Mouse (Mus musculus) hindbrain, embryonic 14.5 days (tissue): Measurements from ENCODE around the gene Ppfia1. TPM values are rescaled to one million over a fixed set of nuclear protein-coding genes. Genes with fewer than 3 reads are reported as not detected.

Experiments used
- ATAC-seq: fragments of 200-750 bp; cut with Nextera tagmentation; 2 replicates; pipeline ENCODE4 v1.8.0; 2017; ENCODE audit warnings: moderate number of reproducible peaks, mild to moderate bottlenecking, moderate TSS enrichment, moderate library complexity; ENCODE audit not compliant: low FRiP score
- DNase-seq: peaks from one replicate; pipeline ENCODE4 v3.0.0-alpha.2; 2015; ENCODE audit warnings: low spot score
- H3K27ac ChIP-seq: fragments of 300-500 bp; sonication (generic); 2 replicates; pipeline ENCODE4 v1.5.1; 2014; ENCODE audit warnings: mild to moderate bottlenecking, moderate library complexity
- H3K27me3 ChIP-seq: fragments of 300-500 bp; sonication (generic); 2 replicates; pipeline ENCODE4 v1.6.1; 2014; ENCODE audit warnings: mild to moderate bottlenecking, low read length, mixed read lengths; ENCODE audit not compliant: control insufficient read depth, insufficient read depth
- H3K36me3 ChIP-seq: fragments of 300-500 bp; sonication (generic); replicated peaks from 2 replicates; pipeline ENCODE4 v1.6.1; 2014; ENCODE audit not compliant: control insufficient read depth, insufficient read depth
- H3K4me1 ChIP-seq: fragments of 300-500 bp; sonication (generic); replicated peaks from 2 replicates; pipeline ENCODE4 v1.6.1; 2014; ENCODE audit warnings: antibody characterized with exemption, low read length, mixed read lengths; ENCODE audit not compliant: control insufficient read depth, insufficient read depth
- H3K4me2 ChIP-seq: fragments of 300-500 bp; sonication (generic); replicated peaks from 2 replicates; pipeline ENCODE4 v1.6.1; 2014; ENCODE audit warnings: mild to moderate bottlenecking, moderate library complexity
- H3K4me3 ChIP-seq: fragments of 300-500 bp; sonication (generic); replicated peaks from 2 replicates; pipeline ENCODE4 v1.5.1; 2014; ENCODE audit warnings: mild to moderate bottlenecking, low read length
- H3K9ac ChIP-seq: fragments of 300-500 bp; sonication (generic); 2 replicates; pipeline ENCODE4 v1.6.1; 2014
- H3K9me3 ChIP-seq: fragments of 300-500 bp; sonication (generic); 2 replicates; pipeline ENCODE4 v1.6.1; 2016; ENCODE audit warnings: low read length; ENCODE audit not compliant: control insufficient read depth
- WGBS: fragments of 180-500 bp; shearing (Covaris S2); extraction: QIAGEN DNeasy Blood & Tissue Kit; methylation state at CpG from one replicate; pipeline ENCODE4 v1.1.7; 2014; 5-methylcytosine and 5-hydroxymethylcytosine counted together
- polyA plus RNA-seq: library from polyadenylated mRNA; unstranded; fragments of >200 nt; fragmentation: Nextera tagmentation; extraction: Ambion mirVana; gene quantifications from 2 replicates; pipeline ENCODE4 v1.2.1, GENCODE M21; 2014

The Ppfia1 gene
- 26.0 and 29.3 TPM in 2 replicates for polyA plus RNA-seq

- under 1% methylated on average over 89 of the region's 97 CpGs for WGBS
- H3K4me2 ChIP-seq: peak within 1 kb of the TSS; percentile 82
- DNase-seq (peak; percentile 99), ATAC-seq (peak; percentile 95)
- H3K9me3 ChIP-seq: no peaks in the 10 kb centered on the region
- peaks cover 13% of the 10 kb centered on the region for H3K4me1 ChIP-seq
- peak within 1 kb of the TSS; percentile 94 for H3K9ac ChIP-seq
- H3K27me3 ChIP-seq: peaks cover 5% of the 10 kb centered on the region; the same call in 1 of the 2 replicates
- H3K4me3 ChIP-seq: peak within 1 kb of the TSS; percentile 96
- H3K27ac ChIP-seq: peak within 1 kb of the TSS; percentile 85
- H3K36me3 ChIP-seq: peaks cover 15% of the 10 kb centered on the region; the same call in 1 of the 2 replicates
Observed at GRCm38 (mm10) chr7:144553237-144554122, at the start of gene Ppfia1. TSS of gene Ppfia1 (minus strand) at chr7:144553729.

DNA sequence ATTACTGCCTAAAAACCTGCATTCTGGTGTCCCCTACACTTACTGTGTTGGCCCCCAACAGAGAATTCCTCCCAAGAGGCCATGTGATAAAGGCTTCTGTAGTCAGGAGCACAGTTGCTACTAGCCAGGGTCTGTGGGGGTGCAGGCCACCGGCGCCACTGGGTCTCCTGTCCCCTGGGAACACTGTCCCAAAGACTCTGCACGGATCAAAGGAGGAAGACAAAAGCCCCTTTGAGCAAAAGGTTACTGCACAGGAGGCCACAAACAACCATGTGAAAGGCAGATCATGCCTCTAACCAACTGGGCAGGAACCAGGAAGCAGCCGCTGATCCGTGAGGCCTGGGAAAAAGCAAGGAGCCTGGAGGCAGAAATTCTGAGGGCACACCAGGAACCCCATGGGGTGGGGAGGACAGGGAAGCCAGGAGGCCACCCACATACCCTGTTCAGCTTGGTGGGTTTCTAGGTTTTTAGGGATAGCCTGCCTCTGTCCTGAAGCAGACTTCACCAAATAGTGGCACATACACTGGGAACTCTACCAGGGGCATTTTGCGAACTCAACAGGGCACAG lies 46.9 kb upstream of the Ppfia1 start:
- no peak; the same call in 1 of the 2 replicates for ATAC-seq
- Histone ChIP-seq H3K9me3 (no peaks in the 10 kb centered on the region), H3K27me3 (no peaks in the 10 kb centered on the region), H3K27ac (no peak overlapping the region), H3K4me2 (no peak overlapping the region), H3K36me3 (no peaks in the 10 kb centered on the region), H3K9ac (no peak overlapping the region), H3K4me3 (no peak overlapping the region), H3K4me1 (no peaks in the 10 kb centered on the region)
- 16% methylated on average over 6 of the region's 6 CpGs for WGBS
- no peak for DNase-seq

DNA sequence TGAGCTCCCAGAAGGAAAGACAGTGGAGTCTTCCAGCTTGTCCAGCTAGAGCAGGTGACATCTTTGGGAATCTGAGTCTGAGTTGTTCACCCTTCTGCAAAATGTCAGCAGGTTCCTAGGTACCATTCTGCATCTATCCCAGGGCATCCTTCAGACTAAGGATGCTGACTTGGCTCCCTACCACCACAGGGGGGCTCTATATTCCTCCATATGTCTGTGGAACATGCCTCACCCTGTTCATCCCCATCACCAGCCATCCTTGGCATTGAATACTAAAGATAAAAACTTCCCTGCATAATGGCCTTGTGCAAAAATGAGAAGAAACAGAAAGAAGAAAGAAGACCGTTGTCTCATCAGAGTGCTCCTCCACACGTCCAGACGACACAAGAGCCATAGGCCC lies 36.0 kb upstream of the Ppfia1 start:
- ATAC-seq: no peak

DNA sequence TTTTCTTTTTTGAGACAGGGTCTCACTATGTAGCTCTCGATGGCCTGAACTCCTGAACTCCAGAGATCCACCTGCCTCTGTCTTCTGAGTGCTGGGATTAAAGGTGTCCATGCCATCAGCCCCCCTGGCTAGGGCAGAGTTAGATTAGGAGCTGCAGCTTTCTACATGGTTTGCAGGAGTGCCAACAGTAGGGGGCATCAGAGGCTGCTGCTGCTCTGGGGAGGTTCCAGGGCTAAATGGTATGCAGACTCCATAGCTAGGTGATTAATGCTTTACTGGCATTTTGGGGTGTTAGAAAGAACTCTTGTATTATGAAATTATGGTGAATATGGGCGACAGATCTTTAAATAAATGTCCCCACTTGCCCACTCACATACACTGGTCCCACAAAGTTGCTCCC lies 33.8 kb upstream of the Ppfia1 start:
- Histone ChIP-seq H3K9me3 (no peaks in the 10 kb centered on the region), H3K36me3 (no peaks in the 10 kb centered on the region), H3K27me3 (no peaks in the 10 kb centered on the region), H3K4me3 (no peak overlapping the region), H3K4me2 (no peak overlapping the region), H3K9ac (no peak overlapping the region), H3K27ac (no peak overlapping the region), H3K4me1 (no peaks in the 10 kb centered on the region; the same call in 1 of the 2 replicates)
- WGBS: 34% methylated on average over 2 of the region's 2 CpGs
- ATAC-seq (no peak), DNase-seq (peak; percentile 76)

More for the DNA sequence above, 36.0 kb upstream of the Ppfia1 start:
- Histone ChIP-seq H3K27me3 (no peaks in the 10 kb centered on the region), H3K4me1 (no peaks in the 10 kb centered on the region), H3K27ac (no peak overlapping the region), H3K4me3 (no peak overlapping the region), H3K4me2 (no peak overlapping the region), H3K9ac (no peak overlapping the region), H3K9me3 (no peaks in the 10 kb centered on the region), H3K36me3 (no peaks in the 10 kb centered on the region)
- DNase-seq: peak; percentile 66
- 82% methylated on average over 3 of the region's 3 CpGs for WGBS

DNA sequence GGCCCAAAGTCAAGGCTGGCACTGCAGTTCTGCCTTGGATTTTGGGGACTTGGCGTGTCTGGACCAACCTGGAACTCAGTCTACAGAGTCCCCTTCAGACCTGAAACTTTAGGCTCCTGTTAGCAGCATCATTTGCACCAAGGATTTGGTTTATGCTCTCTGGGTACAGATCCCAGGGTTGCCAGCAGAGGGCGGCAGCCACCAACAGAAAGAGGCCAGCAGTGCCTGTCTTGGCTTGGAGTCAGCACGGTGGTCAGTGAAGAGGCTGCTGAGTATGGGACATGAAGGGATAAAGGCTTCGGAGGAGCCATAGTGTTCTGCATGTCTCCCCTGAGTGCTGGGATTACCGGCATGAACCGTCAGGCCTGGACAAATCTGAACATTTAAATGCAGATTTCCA lies 32.1 kb upstream of the Ppfia1 start:
- ATAC-seq: no peak
- no peaks in the 10 kb centered on the region for H3K27me3 ChIP-seq
- no peak overlapping the region for H3K4me2 ChIP-seq
- WGBS: 14% methylated on average over 6 of the region's 6 CpGs
- no peaks in the 10 kb centered on the region for H3K9me3 ChIP-seq
- peaks cover 9% of the 10 kb centered on the region for H3K4me1 ChIP-seq
- no peak overlapping the region for H3K4me3 ChIP-seq
- peak; percentile 84 for DNase-seq
- no peak overlapping the region for H3K9ac ChIP-seq
- no peak overlapping the region for H3K27ac ChIP-seq
- no peaks in the 10 kb centered on the region for H3K36me3 ChIP-seq

DNA sequence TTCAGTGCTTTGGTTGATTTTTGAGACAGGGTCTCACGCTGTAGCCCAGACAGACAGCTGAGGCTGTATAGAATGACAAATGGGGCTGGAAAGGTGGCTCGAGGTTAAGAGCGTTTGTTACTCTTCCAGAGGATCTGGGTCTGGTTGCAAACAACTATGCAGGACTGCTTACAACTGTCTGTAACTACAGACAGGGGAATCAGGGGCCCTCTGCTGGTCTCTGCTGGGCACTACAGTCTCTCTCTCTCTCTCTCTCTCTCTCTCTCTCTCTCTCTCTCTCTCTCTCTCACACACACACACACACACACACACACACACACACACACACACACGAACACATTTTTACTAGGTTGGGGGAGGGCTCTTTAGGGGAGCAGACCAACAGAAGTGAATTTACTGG lies 30.1 kb upstream of the Ppfia1 start:
- H3K4me1 ChIP-seq: peaks cover 11% of the 10 kb centered on the region
- no peak overlapping the region for H3K4me2 ChIP-seq
- WGBS: 3% methylated on average over 4 of the region's 4 CpGs
- peaks cover 18% of the 10 kb centered on the region for H3K36me3 ChIP-seq
- H3K27ac ChIP-seq: no peak overlapping the region
- no peak overlapping the region for H3K9ac ChIP-seq
- H3K9me3 ChIP-seq: no peaks in the 10 kb centered on the region
- ATAC-seq: no peak
- H3K4me3 ChIP-seq: no peak overlapping the region
- peak; percentile 64 for DNase-seq
- H3K27me3 ChIP-seq: no peaks in the 10 kb centered on the region

- Histone ChIP-seq H3K4me3 (peak within 1 kb of the TSS; percentile 89), H3K36me3 (peaks cover 18% of the 10 kb centered on the region), H3K9me3 (no peaks in the 10 kb centered on the region), H3K27ac (peak within 1 kb of the TSS; percentile 89), H3K9ac (peak within 1 kb of the TSS; percentile 86), H3K4me2 (peak within 1 kb of the TSS; percentile 61), H3K4me1 (peaks cover 11% of the 10 kb centered on the region), H3K27me3 (no peaks in the 10 kb centered on the region)
- 1% methylated on average over 34 of the region's 34 CpGs for WGBS
- DNase-seq (peak; percentile 98), ATAC-seq (peak; percentile 88)
Observed at GRCm38 (mm10) chr7:144582284-144582980, 28.9 kb upstream of the Ppfia1 start, which contains the start of gene Fadd. TSS of gene Fadd (minus strand) at chr7:144582463.

DNA sequence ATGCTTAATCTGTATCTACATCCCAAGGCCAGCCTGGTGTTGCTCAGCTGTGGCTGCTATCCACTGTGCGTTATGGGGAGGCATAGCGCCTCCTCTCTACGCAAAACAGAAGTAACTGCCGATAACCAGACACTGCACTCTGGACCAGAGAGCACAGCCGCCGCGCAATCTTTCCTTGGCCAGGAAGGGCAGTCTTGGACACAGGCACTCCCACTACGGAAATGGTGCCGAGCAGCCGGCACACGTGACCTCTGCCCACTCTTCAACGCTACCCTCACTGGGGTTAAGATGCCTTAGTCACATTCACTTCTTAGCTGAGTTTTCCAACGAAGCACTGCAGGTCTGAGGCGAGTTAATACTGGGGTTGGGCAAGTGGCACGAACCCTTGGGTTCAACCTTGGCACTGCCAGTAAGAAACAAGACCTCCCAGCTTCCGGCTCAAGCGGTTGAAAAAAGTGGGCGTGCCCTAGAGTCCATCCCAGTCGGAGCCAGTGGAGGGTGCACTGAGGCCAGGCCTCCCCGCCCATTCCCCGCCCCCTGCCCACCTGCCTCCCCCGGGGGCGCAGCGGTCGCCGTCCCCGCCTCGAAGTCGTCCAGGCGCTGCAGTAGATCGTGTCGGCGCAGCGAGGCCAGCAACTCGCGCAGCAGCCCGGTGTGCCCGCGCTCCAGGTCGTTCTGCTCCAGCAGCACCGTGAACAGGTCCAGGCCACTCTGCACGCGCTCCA lies 28.2 kb upstream of the Ppfia1 start:
- ATAC-seq: peak; percentile 84
- peaks cover 11% of the 10 kb centered on the region for H3K4me1 ChIP-seq
- no peaks in the 10 kb centered on the region for H3K9me3 ChIP-seq
- H3K4me2 ChIP-seq: peak overlapping the region; percentile 61
- peak overlapping the region; percentile 89 for H3K27ac ChIP-seq
- WGBS: 2% methylated on average over 43 of the region's 43 CpGs
- DNase-seq: peak; percentile 64
- H3K9ac ChIP-seq: peak overlapping the region; percentile 86
- peaks cover 18% of the 10 kb centered on the region for H3K36me3 ChIP-seq
- no peaks in the 10 kb centered on the region for H3K27me3 ChIP-seq
- peak overlapping the region; percentile 89 for H3K4me3 ChIP-seq
